Mouse (Mus musculus) bone marrow, adult 2 months (tissue): ENCODE measurements at regions not wholly inside any gene's neighbourhood (a gene's known extent, or its start where the extent isn't known, plus 50 kb on each side); places are given as distances from the start of the nearest gene placed in this dataset.
A peak's percentile ranks its signal among the peaks of the same experiment; 100 is the strongest.

Source experiments
- H3K27ac ChIP-seq: fragments of 200-500 bp; 2 replicates; pipeline ENCODE4 v1.5.1; 2012; ENCODE audit warnings: low read depth, mild to moderate bottlenecking, control low read depth, inconsistent platforms, low read length; ENCODE audit not compliant: control insufficient read depth, poor library complexity, insufficient read depth
- H3K4me1 ChIP-seq: fragments of 200-500 bp; 2 replicates; pipeline ENCODE4 v1.6.1; 2011; ENCODE audit warnings: low read length; ENCODE audit not compliant: control insufficient read depth, insufficient read depth
- H3K4me3 ChIP-seq: fragments of 200-500 bp; replicated peaks from 2 replicates; pipeline ENCODE3; 2011; ENCODE audit warnings: mild to moderate bottlenecking, low read depth, low read length, control low read depth; ENCODE audit not compliant: control insufficient read depth
- CTCF ChIP-seq: fragments of 200-500 bp; IDR thresholded peaks from 2 replicates; pipeline ENCODE4 v1.5.1; 2011; ENCODE audit warnings: low read length, control low read depth; ENCODE audit not compliant: control insufficient read depth, insufficient read depth
- POLR2A ChIP-seq: fragments of 200-500 bp; IDR thresholded peaks from 2 replicates; pipeline ENCODE4 v1.6.1; 2011; ENCODE audit warnings: low read depth, mild to moderate bottlenecking, control low read depth, low read length, borderline replicate concordance; ENCODE audit not compliant: control insufficient read depth
- WGBS: fragments of 180-500 bp; shearing (Covaris S2); methylation state at CpG from one replicate; pipeline ENCODE4 v1.1.7; 2018; 5-methylcytosine and 5-hydroxymethylcytosine counted together

DNA sequence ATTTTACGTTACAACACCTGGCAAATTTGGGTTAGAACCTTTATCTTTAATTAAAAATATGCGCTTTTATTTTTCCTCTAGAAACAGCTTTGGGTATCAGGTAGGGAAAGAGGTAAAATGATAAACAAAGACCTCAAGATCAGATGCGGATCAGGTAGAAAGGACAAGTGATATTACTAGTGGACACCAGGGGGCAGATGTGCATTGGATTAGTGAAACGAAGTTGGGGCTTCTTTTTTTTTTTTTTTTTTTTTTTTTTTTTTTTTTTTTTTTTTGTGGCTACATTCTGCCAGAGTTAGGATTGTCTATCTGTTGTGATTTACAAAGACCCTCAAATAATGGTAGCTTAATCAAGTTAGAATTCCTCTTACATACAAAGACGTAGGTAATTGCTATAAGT lies 153.8 kb downstream of the Cd109 start:
- WGBS = 40% methylated on average over 5 of the region's 5 CpGs

DNA sequence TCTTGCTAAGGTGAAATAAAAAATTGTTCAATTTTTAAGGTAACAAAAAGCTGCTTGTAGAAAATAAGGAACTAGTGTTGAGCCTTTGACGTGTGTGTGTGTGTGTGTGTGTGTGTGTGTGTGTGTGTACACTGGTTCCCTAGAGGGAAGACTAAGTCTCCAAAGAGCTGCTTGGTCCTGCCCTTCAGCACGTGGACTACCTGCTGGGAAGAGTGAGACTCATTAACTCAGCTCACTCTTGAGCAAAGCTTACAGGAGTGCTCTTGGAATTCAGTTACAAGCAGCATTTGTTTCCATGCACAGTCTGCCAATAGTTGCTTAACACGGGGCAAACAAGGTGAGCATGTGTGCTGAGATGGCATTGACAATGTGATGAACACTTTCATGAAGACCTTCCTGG lies 158.6 kb downstream of the Cd109 start:
- no peak overlapping the region for H3K4me3 ChIP-seq
- no peak overlapping the region for H3K27ac ChIP-seq
- TF ChIP-seq CTCF = no peak
- no peak for TF ChIP-seq POLR2A
- 23% methylated on average over 3 of the region's 3 CpGs for WGBS
- no peaks in the 10 kb centered on the region for H3K4me1 ChIP-seq

More for the DNA sequence above, 153.8 kb downstream of the Cd109 start:
- TF ChIP-seq CTCF = no peak
- no peak for TF ChIP-seq POLR2A
- Histone ChIP-seq H3K4me1 (no peaks in the 10 kb centered on the region), H3K27ac (no peak overlapping the region), H3K4me3 (no peak overlapping the region)

DNA sequence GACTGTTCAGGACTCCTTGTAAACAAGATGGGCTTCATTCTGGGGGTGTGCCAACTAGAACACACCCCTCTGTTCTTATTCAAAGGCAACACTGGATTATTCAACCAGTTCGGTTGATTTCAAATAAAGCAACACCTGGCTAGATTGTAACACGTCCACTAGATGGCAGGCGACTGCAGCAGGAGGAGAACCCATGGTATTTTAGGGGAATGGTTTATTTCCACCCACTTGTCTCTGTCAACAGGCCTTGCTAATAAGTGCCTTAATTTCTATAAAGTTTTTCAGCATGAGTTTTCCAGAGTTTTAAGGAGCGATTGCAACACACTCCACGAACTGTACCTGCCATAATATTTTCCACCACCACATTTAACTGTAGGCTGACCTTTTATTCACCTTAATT lies 160.1 kb downstream of the Cd109 start:
- no peak for TF ChIP-seq POLR2A
- TF ChIP-seq CTCF = 0 out of 2 replicates have a peak, but pooled peaks have one; percentile 10
- WGBS = 16% methylated on average over 5 of the region's 5 CpGs
- Histone ChIP-seq H3K27ac (no peak overlapping the region), H3K4me1 (no peaks in the 10 kb centered on the region), H3K4me3 (no peak overlapping the region)

DNA sequence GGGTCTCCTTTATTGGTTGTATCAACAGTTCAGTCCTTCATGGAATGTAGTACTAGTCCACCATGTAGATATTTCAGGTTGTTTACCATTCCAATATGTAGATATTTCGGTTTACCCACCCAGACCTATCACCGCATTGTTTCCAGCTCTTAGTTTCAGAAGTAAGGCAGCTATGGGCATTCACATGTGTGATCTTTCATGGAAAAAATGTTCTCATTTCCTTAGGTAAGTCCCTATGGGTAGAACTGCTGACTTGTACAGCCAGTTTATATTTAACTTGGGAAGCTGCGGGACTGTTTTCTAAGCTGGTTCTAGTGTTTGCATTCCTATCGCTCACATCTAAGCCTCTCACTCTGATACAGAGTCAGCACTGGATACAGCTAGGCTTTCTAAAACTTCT lies 165.2 kb downstream of the Cd109 start:
- no peak overlapping the region for H3K4me3 ChIP-seq
- TF ChIP-seq POLR2A (no peak), CTCF (no peak)
- WGBS = 82% methylated on average over 4 of the region's 4 CpGs
- H3K27ac ChIP-seq = no peak overlapping the region
- no peaks in the 10 kb centered on the region for H3K4me1 ChIP-seq

DNA sequence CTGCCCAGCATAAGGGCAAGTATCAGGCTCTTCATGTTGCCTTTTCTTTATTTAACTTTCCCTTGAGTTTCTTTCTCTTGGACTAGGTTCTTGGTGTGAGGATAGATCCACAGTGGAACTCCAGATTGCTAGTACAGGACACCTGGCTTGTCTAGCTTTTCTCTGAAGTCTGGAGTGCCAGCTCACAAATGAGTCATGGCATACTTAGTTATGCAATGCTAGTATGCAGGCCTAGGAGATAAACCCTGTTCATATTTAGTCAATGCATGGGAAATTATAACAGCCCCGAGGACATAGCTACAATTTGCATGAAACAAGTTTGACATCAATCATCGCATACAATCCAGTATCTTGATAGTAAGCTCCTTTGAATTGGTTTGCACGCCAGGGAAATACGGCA lies 167.0 kb downstream of the Cd109 start:
- Histone ChIP-seq H3K4me3 (no peak overlapping the region), H3K4me1 (no peaks in the 10 kb centered on the region), H3K27ac (no peak overlapping the region)
- 81% methylated on average over 4 of the region's 4 CpGs for WGBS
- TF ChIP-seq CTCF = no peak
- no peak for TF ChIP-seq POLR2A

DNA sequence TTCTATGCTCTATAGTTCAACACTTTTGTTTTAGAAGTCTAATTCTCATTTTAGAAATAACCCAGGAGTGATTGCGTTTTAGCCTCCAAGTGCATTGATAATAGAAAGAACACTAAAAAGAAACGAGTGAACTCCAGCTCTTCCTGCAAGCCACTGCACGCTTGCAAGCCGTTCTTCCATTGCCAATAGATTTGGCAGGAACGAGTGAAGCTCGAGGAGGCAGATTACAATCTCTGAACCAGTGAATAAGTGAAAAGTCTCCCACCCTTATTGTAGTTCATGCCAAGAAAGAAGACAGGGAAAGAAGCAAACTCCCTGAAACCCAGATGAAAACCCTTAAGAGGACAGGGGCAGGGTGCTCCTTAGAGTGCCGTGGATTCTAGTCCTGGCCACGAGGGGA lies 167.5 kb downstream of the Cd109 start:
- Histone ChIP-seq H3K4me3 (no peak overlapping the region), H3K4me1 (no peaks in the 10 kb centered on the region), H3K27ac (no peak overlapping the region)
- no peak for TF ChIP-seq CTCF
- no peak for TF ChIP-seq POLR2A
- WGBS = 71% methylated on average over 8 of the region's 8 CpGs

DNA sequence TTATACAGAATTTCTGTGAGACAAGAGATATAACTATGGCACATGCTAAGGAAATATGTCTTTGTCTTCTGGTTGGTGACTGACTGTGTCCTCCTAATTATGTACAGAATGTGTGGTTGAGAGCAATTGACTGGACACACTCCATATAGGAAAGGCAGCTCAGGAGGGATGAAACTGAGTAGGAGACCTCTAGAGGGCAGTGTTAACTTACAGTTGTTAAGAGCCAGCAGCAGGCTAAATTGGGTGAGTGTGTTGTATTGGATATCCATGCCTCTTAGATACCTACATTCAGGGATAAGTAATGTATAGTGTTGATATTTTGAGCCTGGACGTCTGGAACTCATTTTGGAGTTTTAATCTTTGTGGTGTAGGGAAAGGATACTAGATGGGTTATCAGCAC lies 172.5 kb downstream of the Cd109 start:
- TF ChIP-seq CTCF = no peak
- TF ChIP-seq POLR2A = no peak
- no peak overlapping the region for H3K27ac ChIP-seq
- no peak overlapping the region for H3K4me3 ChIP-seq
- H3K4me1 ChIP-seq = no peaks in the 10 kb centered on the region
- 13% methylated on average over 1 of the region's 1 CpGs for WGBS

DNA sequence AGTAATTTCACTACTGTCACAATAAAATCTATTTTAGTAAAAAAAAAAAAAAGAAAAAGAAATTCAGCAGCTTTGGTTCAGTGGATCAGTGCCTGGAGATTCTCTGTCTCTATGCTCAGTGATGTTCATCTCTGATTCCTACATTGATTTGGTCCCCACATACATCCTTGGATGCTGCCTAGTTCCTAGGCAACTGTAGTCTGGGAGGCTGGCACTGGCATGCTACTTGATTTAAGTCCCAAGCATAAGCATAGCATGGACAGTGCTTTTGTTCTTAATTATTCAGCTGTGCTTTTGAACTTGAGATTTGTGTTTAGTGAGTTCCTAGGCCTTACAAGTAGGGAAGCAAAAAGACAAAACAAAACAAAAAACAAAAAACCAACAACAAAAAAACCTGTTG lies 174.4 kb downstream of the Cd109 start:
- TF ChIP-seq POLR2A (no peak), CTCF (no peak)
- H3K4me3 ChIP-seq = no peak overlapping the region
- no peak overlapping the region for H3K27ac ChIP-seq
- no peaks in the 10 kb centered on the region for H3K4me1 ChIP-seq

DNA sequence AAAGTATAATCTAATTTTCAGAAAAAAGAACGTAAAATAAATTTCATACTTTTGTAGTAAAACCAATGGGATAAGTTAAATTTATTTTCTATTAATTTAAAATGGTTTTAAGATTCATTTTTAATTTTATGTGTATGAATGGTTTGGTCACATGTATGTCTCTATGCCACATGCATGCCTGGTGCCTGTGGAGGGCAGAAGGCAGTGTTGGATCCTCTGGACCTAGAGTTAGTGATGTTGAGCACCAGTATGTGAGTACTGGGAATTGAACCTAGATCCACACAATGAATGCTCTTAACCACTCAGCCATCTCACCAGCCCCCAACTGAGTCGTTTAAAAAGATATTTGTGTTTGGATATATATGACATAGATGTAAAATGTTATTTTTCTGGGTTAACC lies 174.8 kb downstream of the Cd109 start:
- Histone ChIP-seq H3K27ac (no peak overlapping the region), H3K4me3 (no peak overlapping the region), H3K4me1 (no peaks in the 10 kb centered on the region)
- no peak for TF ChIP-seq CTCF
- TF ChIP-seq POLR2A = no peak
- 67% methylated on average over 2 of the region's 2 CpGs for WGBS
